In the genomic region with DNA sequence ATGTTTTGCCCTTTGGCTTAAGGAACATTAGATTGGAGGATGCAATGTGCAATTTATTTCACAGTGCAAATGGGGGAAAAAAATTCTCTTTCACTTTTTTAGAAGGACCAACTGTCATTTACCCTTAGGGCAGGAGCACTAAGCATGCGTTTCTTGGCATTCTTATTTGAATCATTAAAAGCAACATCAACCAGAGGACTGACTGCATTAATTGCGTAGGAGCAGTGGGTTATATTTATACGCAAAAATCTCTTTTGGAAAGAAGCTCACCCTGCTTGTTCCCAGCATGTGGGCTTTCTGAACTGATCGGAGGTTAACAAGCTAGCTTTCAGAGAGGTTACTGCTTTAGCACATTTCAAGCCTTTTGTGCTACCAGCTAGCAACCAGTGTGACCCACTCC, we compare ENCODE assay signal across 29 mouse cellular contexts.
A peak's percentile ranks its signal among the peaks of the same experiment; 100 is the strongest.
DNase-seq lines count a peak whose midpoint lies in the region; ATAC-seq and TF ChIP-seq lines count a peak whose summit lies in the region.
"Had no signal": no experiment of that assay in that cellular context is flagged by ENCODE, and none has a peak within 500 bp of the region (broad histone marks: within the 10 kb centered on the region; RNA-seq: fewer than 3 reads in every experiment).

No protein-coding gene starts in this region.

- H3K9me3 ChIP-seq in forebrain, embryonic 15.5 days, result no peaks in the 10 kb centered on the region
- H3K9me3 ChIP-seq in forebrain, embryonic 13.5 days (replicated peaks), result no peaks in the 10 kb centered on the region
- no peaks in the 10 kb centered on the region for H3K9me3 ChIP-seq in midbrain, embryonic 11.5 days (ENCODE audit: control insufficient read depth, low read length)
- no peaks in the 10 kb centered on the region for H3K9me3 ChIP-seq in midbrain, embryonic 16.5 days (replicated peaks; ENCODE audit: control insufficient read depth, low read length, poor library complexity, severe bottlenecking)
- no peaks in the 10 kb centered on the region for H3K9me3 ChIP-seq in midbrain, postnatal 0 days (ENCODE audit: low read length)
- no peaks in the 10 kb centered on the region for H3K9me3 ChIP-seq in midbrain, embryonic 10.5 days (replicated peaks)
- H3K9me3 ChIP-seq: embryonic facial prominence, embryonic 10.5 days; embryonic facial prominence, embryonic 13.5 days; G1E; heart, embryonic 12.5 days; heart, embryonic 15.5 days; hindbrain, embryonic 10.5 days; hindbrain, embryonic 13.5 days; intestine, embryonic 15.5 days had no signal

- peaks cover 16% of the 10 kb centered on the region for H3K4me1 ChIP-seq in forebrain, embryonic 15.5 days
- peaks cover 10% of the 10 kb centered on the region; the same call in 1 of the 2 replicates for H3K4me1 ChIP-seq in forebrain, embryonic 13.5 days
- no peaks in the 10 kb centered on the region for H3K4me1 ChIP-seq in midbrain, embryonic 11.5 days (ENCODE audit: control insufficient read depth, insufficient read depth, low read length)
- peaks cover 3% of the 10 kb centered on the region; the same call in 1 of the 2 replicates for H3K4me1 ChIP-seq in midbrain, embryonic 16.5 days (ENCODE audit: control insufficient read depth, insufficient read depth, low read length)
- H3K4me1 ChIP-seq in midbrain, postnatal 0 days (ENCODE audit: insufficient read depth, low read length), result no peaks in the 10 kb centered on the region
- 0 out of 2 replicates have a peak, but pooled peaks cover 7% of the 10 kb centered on the region for H3K4me1 ChIP-seq in midbrain, embryonic 10.5 days
- H3K4me1 ChIP-seq: embryonic facial prominence, embryonic 10.5 days; embryonic facial prominence, embryonic 13.5 days; hindbrain, embryonic 10.5 days; intestine, embryonic 15.5 days had no signal

- DNase-seq in midbrain, embryonic 11.5 days (ENCODE audit: low spot score, missing footprints), result peak; percentile 56
- DNase-seq in midbrain, postnatal 0 days (ENCODE audit: low spot score), result peak; percentile 8
- DNase-seq in midbrain, embryonic 10.5 days (ENCODE audit: low spot score), result no peak
- DNase-seq: adrenal gland, postnatal 10 days; adrenal gland, postnatal 36 days; B cell, adult 2 months; cerebellum, adult 11-12 months; cerebellum, adult 8-10 months; cerebellum, postnatal 36 days; embryo, embryonic 11 days; gastrocnemius, postnatal 25 days; heart, adult 18-20 months; heart, postnatal 10 days; heart, postnatal 36 days had no signal

- TF ChIP-seq CTCF in midbrain, postnatal 0 days (IDR thresholded peaks at IDR 0.05), result no peak

- no peak overlapping the region for H3K9ac ChIP-seq in forebrain, embryonic 15.5 days (replicated peaks)
- no peak overlapping the region for H3K9ac ChIP-seq in forebrain, embryonic 13.5 days
- H3K9ac ChIP-seq in midbrain, embryonic 11.5 days (ENCODE audit: low read length), result no peak overlapping the region
- no peak overlapping the region for H3K9ac ChIP-seq in midbrain, embryonic 16.5 days (ENCODE audit: low read depth, low read length)
- no peak overlapping the region for H3K9ac ChIP-seq in midbrain, postnatal 0 days (replicated peaks; ENCODE audit: low read length, poor library complexity, severe bottlenecking)
- H3K9ac ChIP-seq: embryonic facial prominence, embryonic 13.5 days; heart, embryonic 12.5 days; heart, embryonic 15.5 days; hindbrain, embryonic 13.5 days; intestine, embryonic 15.5 days had no signal

- ATAC-seq in forebrain, embryonic 15.5 days (replicated peaks), result 0 out of 2 replicates have a peak, but pooled peaks have one; percentile 41
- no peak for ATAC-seq in forebrain, embryonic 13.5 days
- ATAC-seq in midbrain, embryonic 11.5 days (ENCODE audit: low FRiP score), result no peak
- no peak for ATAC-seq in midbrain, embryonic 16.5 days
- no peak for ATAC-seq in midbrain, postnatal 0 days (ENCODE audit: low FRiP score)
- ATAC-seq: hindbrain, embryonic 16.5 days; intestine, embryonic 15.5 days; Patski had no signal

- no peak overlapping the region for H3K4me2 ChIP-seq in forebrain, embryonic 15.5 days (replicated peaks)
- no peak overlapping the region for H3K4me2 ChIP-seq in forebrain, embryonic 13.5 days
- no peak overlapping the region for H3K4me2 ChIP-seq in midbrain, embryonic 11.5 days
- H3K4me2 ChIP-seq in midbrain, embryonic 16.5 days (ENCODE audit: low read length), result no peak overlapping the region
- no peak overlapping the region for H3K4me2 ChIP-seq in midbrain, postnatal 0 days (ENCODE audit: low read depth, low read length, poor library complexity, severe bottlenecking)
- H3K4me2 ChIP-seq: embryonic facial prominence, embryonic 13.5 days; heart, embryonic 12.5 days; heart, embryonic 15.5 days; hindbrain, embryonic 13.5 days; intestine, embryonic 15.5 days had no signal

- WGBS in forebrain, embryonic 15.5 days, result 15% methylated on average over 4 of the region's 4 CpGs
- WGBS in forebrain, embryonic 13.5 days, result 26% methylated on average over 4 of the region's 4 CpGs
- 65% methylated on average over 4 of the region's 4 CpGs for WGBS in midbrain, embryonic 11.5 days
- 41% methylated on average over 4 of the region's 4 CpGs for WGBS in midbrain, embryonic 16.5 days
- 47% methylated on average over 4 of the region's 4 CpGs for WGBS in midbrain, postnatal 0 days
- WGBS in midbrain, embryonic 10.5 days, result 62% methylated on average over 4 of the region's 4 CpGs

- no peaks in the 10 kb centered on the region for H3K36me3 ChIP-seq in forebrain, embryonic 15.5 days
- H3K36me3 ChIP-seq in forebrain, embryonic 13.5 days (ENCODE audit: poor library complexity, severe bottlenecking), result no peaks in the 10 kb centered on the region
- H3K36me3 ChIP-seq in midbrain, embryonic 11.5 days (ENCODE audit: control insufficient read depth, insufficient read depth, low read length), result no peaks in the 10 kb centered on the region
- H3K36me3 ChIP-seq in midbrain, embryonic 16.5 days (ENCODE audit: control insufficient read depth, insufficient read depth, low read length), result no peaks in the 10 kb centered on the region
- H3K36me3 ChIP-seq in midbrain, postnatal 0 days (ENCODE audit: insufficient read depth, low read length), result no peaks in the 10 kb centered on the region
- H3K36me3 ChIP-seq in midbrain, embryonic 10.5 days, result no peaks in the 10 kb centered on the region
- H3K36me3 ChIP-seq: embryonic facial prominence, embryonic 10.5 days; embryonic facial prominence, embryonic 13.5 days; G1E; heart, embryonic 12.5 days; heart, embryonic 15.5 days; hindbrain, embryonic 10.5 days; hindbrain, embryonic 13.5 days; intestine, embryonic 15.5 days had no signal

- no peak overlapping the region for H3K4me3 ChIP-seq in forebrain, embryonic 15.5 days
- no peak overlapping the region for H3K4me3 ChIP-seq in forebrain, embryonic 13.5 days
- H3K4me3 ChIP-seq in midbrain, embryonic 11.5 days (ENCODE audit: low read depth, low read length), result no peak overlapping the region
- H3K4me3 ChIP-seq in midbrain, embryonic 16.5 days (ENCODE audit: low read depth, low read length), result no peak overlapping the region
- no peak overlapping the region for H3K4me3 ChIP-seq in midbrain, postnatal 0 days (ENCODE audit: low read depth, low read length)
- H3K4me3 ChIP-seq in midbrain, embryonic 10.5 days, result no peak overlapping the region
- H3K4me3 ChIP-seq: embryonic facial prominence, embryonic 10.5 days; embryonic facial prominence, embryonic 13.5 days; erythroblast, embryonic 14.5 days; heart, embryonic 12.5 days; heart, embryonic 15.5 days; hindbrain, embryonic 10.5 days; hindbrain, embryonic 13.5 days; intestine, embryonic 15.5 days had no signal

- no peaks in the 10 kb centered on the region for H3K27me3 ChIP-seq in forebrain, embryonic 15.5 days
- no peaks in the 10 kb centered on the region for H3K27me3 ChIP-seq in forebrain, embryonic 13.5 days
- H3K27me3 ChIP-seq in midbrain, embryonic 11.5 days (ENCODE audit: control insufficient read depth, insufficient read depth, low read length), result no peaks in the 10 kb centered on the region
- H3K27me3 ChIP-seq in midbrain, embryonic 16.5 days (ENCODE audit: control insufficient read depth, insufficient read depth, low read depth, low read length), result no peaks in the 10 kb centered on the region
- H3K27me3 ChIP-seq in midbrain, postnatal 0 days (ENCODE audit: insufficient read depth, low read length), result no peaks in the 10 kb centered on the region
- no peaks in the 10 kb centered on the region for H3K27me3 ChIP-seq in midbrain, embryonic 10.5 days (ENCODE audit: low read depth, poor library complexity, severe bottlenecking)
- H3K27me3 ChIP-seq: CH12.LX; embryonic facial prominence, embryonic 13.5 days; heart, embryonic 12.5 days; heart, embryonic 15.5 days; intestine, embryonic 15.5 days; Patski had no signal

- no peak overlapping the region; the same call in 1 of the 2 replicates for H3K27ac ChIP-seq in forebrain, embryonic 15.5 days (replicated peaks)
- no peak overlapping the region; the same call in 1 of the 2 replicates for H3K27ac ChIP-seq in forebrain, embryonic 13.5 days
- no peak overlapping the region for H3K27ac ChIP-seq in midbrain, embryonic 11.5 days (ENCODE audit: low read depth, low read length)
- H3K27ac ChIP-seq in midbrain, embryonic 16.5 days (ENCODE audit: low read length), result no peak overlapping the region
- no peak overlapping the region for H3K27ac ChIP-seq in midbrain, postnatal 0 days (ENCODE audit: low read depth, low read length)
- no peak overlapping the region for H3K27ac ChIP-seq in midbrain, embryonic 10.5 days (replicated peaks)
- H3K27ac ChIP-seq: embryonic facial prominence, embryonic 10.5 days; embryonic facial prominence, embryonic 13.5 days; heart, embryonic 15.5 days; hindbrain, embryonic 10.5 days; hindbrain, embryonic 13.5 days; intestine, embryonic 15.5 days had no signal
